Mouse (Mus musculus) embryonic stem cell, embryonic (primary cell): ENCODE measurements around the gene Ndufa9.

Experiments
- CTCF ChIA-PET, 4 experiments: fragments of 300-600 bp in 2 of 4; fragments of 350-600 bp in 2 of 4; sonication (Branson Sonifier 250); formaldehyde crosslinking; loops; one replicate each; lab custom pipeline; 2022; ENCODE audit warnings: inconsistent platforms in 2 of 4; lab: Charles Lee
- POLR2A ChIA-PET, 4 experiments: fragments of 300-600 bp in 2 of 4; fragments of 350-600 bp in 2 of 4; sonication (Branson Sonifier 250); formaldehyde crosslinking; loops; one replicate each; lab custom pipeline; 2022; ENCODE audit warnings: antibody characterized with exemption in 4 of 4, inconsistent platforms in 1 of 4; lab: Charles Lee

Gene Ndufa9

DNA sequence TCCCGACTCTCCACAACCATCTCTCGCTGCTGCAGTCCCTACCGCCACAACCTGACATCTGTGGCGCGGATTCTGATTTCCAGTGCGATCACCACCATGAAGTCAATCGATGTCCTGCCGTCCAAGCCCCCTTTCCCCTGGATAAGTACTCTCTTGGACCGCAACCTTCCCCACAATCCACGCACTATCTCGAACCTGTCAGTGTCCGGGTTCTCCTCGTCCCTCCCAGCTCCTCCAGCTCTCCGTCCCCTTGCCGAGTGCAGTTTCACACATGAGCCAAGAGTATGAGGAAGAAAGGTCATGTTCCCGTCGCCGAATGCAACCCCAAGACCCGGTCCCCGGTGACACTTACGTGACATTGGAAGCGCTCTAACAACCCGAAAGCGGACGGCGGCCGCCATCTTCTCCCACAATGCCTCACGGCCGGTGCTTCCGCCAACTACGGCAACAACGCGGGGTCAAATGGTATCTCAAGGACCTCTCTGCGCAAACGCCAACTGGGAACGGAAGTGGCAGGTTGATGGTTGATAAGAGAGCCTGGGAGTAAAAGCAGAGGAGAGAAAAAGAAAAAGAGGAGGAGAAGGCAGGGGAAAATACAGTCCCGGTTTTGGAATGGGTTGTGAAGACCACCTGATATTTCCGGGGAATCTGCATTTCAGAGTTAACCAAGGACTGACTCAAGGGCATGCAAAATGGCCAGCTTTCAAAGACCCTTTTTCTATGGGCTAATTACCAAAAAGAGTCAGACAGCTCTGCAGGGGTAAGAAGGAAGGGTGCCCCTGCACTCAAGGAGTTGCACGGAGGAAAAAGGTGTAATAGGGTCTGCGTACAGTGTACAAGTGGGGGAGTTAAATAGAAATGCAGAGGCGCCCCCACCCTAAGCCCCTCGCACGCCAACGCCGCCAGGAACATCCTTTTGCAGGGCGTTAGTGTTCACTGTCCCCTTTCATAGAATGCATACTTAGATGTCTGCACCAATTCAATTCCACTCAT lies at the start of gene Ndufa9:
Gene Ndufa9, minus strand, starts transcription at position 425 of the 993 bp plus-strand sequence.
- ChIA-PET POLR2A (interaction anchor here (0.8 to 1.5 kb wide), 10 partner anchors 10 to 73 kb away, joined by 3 to 5 read pairs (median 3); partner anchors contain the start of gene Dyrk4 (in 1 of the 4)), CTCF (no interaction called here)

DNA sequence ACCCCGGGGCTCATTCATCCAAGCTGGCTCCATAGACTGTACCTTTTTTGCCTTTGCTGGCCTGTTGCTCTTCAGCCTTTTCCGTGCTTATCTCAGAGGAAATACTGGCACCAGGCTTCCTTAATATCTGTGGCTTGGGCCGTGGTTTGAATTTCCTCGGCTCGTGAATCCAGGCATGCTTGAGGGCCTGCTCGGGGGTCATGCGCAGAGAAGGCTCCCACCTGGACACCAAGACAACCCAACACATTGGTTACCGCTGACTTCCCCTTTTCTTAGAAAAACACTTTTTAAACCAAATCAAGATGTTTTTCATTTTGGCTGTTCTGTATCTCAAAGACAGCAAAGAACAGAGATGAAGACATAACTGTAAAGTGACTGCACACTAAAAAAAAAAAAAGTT lies 28.2 kb upstream of the Ndufa9 start:
- POLR2A ChIA-PET = interaction anchor here in 1 of 4 experiments (0.7 to 1.1 kb wide), 2 partner anchors 13 to 266 kb away, joined by 3 read pairs; no protein-coding TSS in a partner anchor
- CTCF ChIA-PET = interaction anchor here in 2 of 4 experiments (0.6 to 1.2 kb wide), 3 partner anchors 85 to 586 kb away, joined by 3 to 7 read pairs (median 3); no protein-coding TSS in a partner anchor

DNA sequence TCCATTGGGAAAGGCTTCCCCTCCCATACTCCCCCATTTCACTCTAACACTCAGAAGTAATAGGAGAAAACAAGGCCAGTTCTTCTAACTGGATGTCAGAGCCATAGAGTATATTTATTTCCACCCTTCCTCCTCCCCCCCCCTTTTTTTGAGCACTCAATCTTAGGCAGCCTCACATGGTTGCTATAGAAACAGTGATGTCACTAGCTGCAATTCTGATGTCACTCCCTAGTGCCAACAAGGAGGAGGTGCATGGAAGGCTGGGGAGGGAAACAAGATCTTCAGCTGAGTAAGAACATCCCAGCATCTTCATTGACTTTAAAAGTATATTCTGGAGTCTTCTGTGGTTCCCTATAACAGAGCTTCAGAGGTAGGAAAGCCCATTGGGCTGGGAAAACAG lies 3.9 kb upstream of the Ndufa9 start, which contains the start of gene Akap3:
Gene Akap3, plus strand, starts transcription at position 218 of the 400 bp plus-strand sequence.
- POLR2A ChIA-PET = interaction anchor here in 3 of 4 experiments (0.6 to 0.9 kb wide), 5 partner anchors 45 to 1428 kb away, joined by 3 to 5 read pairs (median 3); no protein-coding TSS in a partner anchor
- CTCF ChIA-PET = interaction anchor here in 1 of 4 experiments (0.7 kb wide), 1 partner anchor 352 kb away, joined by 3 read pairs; no protein-coding TSS in a partner anchor

DNA sequence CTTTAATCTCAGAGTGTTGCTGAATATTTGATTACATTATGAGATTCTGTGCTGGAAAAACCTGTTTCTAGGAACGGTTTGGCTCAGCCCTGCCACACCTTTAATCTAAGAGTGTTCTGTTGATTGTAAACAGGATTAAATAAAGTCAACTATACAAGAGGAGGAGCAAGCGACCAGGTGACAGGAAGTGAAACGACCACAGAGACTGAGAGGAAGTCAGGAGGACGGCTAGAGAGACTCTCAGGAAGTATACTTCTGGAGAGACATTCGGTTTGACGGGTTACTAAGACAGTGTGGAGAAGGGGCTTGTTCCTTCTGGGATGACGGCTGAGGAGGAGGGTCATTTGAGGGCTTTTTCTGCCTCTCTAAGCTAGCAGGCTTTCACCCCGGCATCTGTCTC lies 12.3 kb downstream of the Ndufa9 start:
- CTCF ChIA-PET = no interaction called here
- POLR2A ChIA-PET = interaction anchor here in 2 of 4 experiments (1.1 to 1.4 kb wide), 4 partner anchors 11 to 23 kb away, joined by 3 to 4 read pairs (median 4); partner anchors contain the start of gene Ndufa9 (in 1 of the 2)

DNA sequence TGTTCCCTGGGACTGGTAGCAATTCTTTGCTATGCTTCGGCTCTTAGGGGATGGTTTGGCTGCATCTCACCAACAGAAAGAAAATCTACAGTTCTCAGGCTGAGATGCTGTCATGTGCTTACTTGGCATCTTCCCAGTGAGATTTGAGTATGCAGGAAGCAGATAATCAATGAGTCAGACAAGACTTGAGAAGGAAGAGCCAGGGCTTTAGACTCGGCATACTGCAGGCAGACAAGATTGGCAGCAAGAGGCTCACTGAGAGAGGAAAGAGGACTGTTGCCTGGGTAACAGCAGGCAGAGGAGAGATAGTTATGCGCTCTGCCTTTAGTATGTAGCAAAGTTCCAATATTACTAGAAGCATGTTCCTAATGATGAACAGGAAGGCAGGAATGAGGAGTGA lies 25.8 kb downstream of the Ndufa9 start:
- POLR2A ChIA-PET = interaction anchor here in 2 of 4 experiments (0.8 to 1.4 kb wide), 7 partner anchors 8 to 15 kb away, joined by 3 to 10 read pairs (median 3); no protein-coding TSS in a partner anchor
- CTCF ChIA-PET = no interaction called here

DNA sequence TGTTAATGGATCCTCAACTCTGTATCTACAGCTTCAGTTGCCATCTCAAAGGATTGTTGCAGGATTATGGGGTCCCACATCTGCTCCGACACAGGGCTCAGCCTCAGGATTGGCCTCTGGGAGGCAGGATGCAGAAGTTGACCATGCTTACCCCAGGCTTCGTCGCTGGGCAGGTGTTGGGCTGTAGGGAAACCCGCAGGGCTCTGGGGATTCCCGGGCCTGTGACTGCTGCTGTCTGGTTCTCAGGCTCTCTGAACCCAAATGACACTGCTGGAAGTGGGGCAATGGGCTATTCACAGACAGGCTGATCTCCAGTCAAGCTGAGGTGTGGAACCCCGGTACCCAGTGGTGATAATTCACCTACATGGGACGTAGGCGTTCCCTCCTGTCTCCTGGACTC lies 32.6 kb downstream of the Ndufa9 start:
- ChIA-PET POLR2A (interaction anchor here in 1 of 4 experiments (0.6 to 1.4 kb wide), 3 partner anchors 7 to 334 kb away, joined by 3 to 6 read pairs (median 3); partner anchors contain the start of gene Dyrk4), CTCF (interaction anchor here in 1 of 4 experiments (1.1 kb wide), 1 partner anchor 123 kb away, joined by 3 read pairs; the partner anchor contains the start of genes D6Wsu163e and Rad51ap1)

DNA sequence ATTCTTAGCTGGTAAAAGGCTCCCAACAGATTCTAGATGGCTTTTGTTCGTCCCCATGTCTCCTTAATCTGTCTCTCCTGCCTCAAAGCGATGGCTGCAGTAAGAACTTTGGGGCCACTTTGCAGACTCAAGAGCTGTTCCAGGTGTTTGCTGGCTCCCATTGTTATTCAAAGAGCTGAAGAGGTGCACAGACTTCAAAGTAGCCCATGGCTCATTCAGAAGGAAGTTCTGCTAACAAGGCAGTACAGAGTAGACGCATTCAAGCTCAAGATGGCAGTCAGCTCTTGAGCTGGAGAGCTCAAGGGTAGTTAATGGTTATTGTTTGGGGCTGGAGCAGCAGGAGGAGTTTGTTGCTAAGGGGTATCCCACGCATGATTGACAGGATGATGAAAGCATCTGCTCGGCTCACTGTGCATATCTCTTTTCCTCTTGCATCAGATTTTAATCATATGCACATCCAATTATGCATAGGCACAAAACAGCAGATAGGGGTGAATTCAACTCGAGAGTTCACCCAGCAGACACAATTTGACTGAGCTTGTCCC lies 33.7 kb downstream of the Ndufa9 start:
- CTCF ChIA-PET = interaction anchor here in 3 of 4 experiments (0.8 to 1.8 kb wide), 7 partner anchors 9 to 264 kb away, joined by 3 to 7 read pairs (median 3); partner anchors contain the start of genes D6Wsu163e (in 1 of the 3), Kcna6 (in 1 of the 3) and Rad51ap1 (in 1 of the 3)
- POLR2A ChIA-PET = interaction anchor here in 3 of 4 experiments (0.6 to 1.9 kb wide), 20 partner anchors 8 to 314 kb away, joined by 3 to 10 read pairs (median 4); partner anchors contain the start of genes Dyrk4 (in 3 of the 3), Rad51ap1 (in 2 of the 3), D6Wsu163e (in 1 of the 3) and Ndufa9 (in 1 of the 3)

DNA sequence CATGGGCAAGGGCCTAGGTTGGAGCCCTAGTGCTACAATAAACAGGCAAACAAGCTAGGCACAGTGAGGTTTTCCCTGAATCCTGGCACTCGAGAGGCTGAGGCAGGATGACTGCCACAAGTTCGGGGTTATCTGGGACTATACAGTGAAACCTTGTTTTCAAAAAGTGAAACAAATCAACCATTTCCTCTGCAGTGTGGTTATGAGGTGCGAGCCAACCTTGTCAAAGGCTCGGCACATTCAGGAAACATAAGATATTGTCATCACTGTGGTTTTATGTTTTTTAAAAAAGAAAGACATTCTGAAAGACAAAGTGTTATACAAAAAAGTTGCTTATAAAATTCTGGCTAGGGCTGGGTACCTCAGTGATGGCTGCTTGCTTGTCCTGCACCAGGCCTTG lies 37.5 kb downstream of the Ndufa9 start:
- CTCF ChIA-PET = interaction anchor here in 1 of 4 experiments (0.6 kb wide), 1 partner anchor 20 kb away, joined by 3 read pairs; no protein-coding TSS in a partner anchor
- POLR2A ChIA-PET = no interaction called here

DNA sequence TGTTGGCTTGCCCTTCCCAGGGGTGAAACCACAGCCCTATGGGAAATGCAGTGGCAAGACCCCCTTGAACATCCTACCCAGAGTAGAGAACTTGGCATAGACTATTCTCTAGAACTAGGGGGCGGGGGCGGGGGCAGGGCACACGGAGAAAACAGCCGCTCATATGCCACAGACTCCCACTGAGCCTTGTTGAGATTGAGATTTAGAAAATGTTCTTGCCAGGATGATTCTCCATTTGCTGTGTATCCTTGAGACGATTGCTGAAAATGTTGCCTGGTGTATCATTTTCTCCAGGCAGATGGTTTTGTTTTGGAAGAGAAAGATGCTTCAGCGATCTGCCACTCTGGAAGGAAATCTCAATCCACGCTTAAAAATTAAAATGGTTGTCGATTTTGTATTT lies 40.4 kb downstream of the Ndufa9 start:
- CTCF ChIA-PET = interaction anchor here in 3 of 4 experiments (0.8 to 3.5 kb wide), 6 partner anchors 16 to 322 kb away, joined by 3 to 16 read pairs (median 3); partner anchors contain the start of genes D6Wsu163e (in 1 of the 3) and Rad51ap1 (in 1 of the 3)
- POLR2A ChIA-PET = interaction anchor here in 3 of 4 experiments (0.6 to 1.9 kb wide), 4 partner anchors 15 to 165 kb away, joined by 3 to 7 read pairs (median 3); partner anchors contain the start of genes D6Wsu163e (in 1 of the 3) and Rad51ap1 (in 1 of the 3)

DNA sequence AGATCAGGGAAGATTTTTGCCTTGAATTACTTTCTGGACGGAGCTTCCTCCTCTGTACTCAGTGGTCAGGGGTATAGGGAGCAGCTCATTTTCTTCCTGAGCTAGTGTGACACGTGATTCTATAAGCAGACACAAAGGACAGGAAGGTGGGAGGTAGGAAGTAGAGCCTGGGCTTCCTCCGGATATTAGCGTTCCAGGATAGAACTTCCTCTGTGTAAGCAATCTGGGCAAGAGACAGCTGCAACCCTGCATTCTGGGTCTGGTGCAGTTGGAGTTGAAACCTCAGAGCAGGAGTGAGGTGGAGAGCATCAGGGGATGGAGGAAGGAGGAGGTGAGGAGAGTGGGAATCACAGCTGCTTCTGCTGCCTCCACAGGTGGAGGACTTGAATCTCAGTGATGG lies 40.8 kb downstream of the Ndufa9 start:
- ChIA-PET CTCF (interaction anchor here (0.5 to 3.5 kb wide), 9 partner anchors 16 to 322 kb away, joined by 3 to 16 read pairs (median 4); partner anchors contain the start of genes D6Wsu163e (in 2 of the 4), Rad51ap1 (in 2 of the 4) and Dyrk4 (in 1 of the 4)), POLR2A (interaction anchor here in 2 of 4 experiments (0.6 to 1.9 kb wide), 6 partner anchors 10 to 165 kb away, joined by 3 to 7 read pairs (median 3); partner anchors contain the start of genes Akap3 (in 1 of the 2), D6Wsu163e (in 1 of the 2) and Rad51ap1 (in 1 of the 2))

DNA sequence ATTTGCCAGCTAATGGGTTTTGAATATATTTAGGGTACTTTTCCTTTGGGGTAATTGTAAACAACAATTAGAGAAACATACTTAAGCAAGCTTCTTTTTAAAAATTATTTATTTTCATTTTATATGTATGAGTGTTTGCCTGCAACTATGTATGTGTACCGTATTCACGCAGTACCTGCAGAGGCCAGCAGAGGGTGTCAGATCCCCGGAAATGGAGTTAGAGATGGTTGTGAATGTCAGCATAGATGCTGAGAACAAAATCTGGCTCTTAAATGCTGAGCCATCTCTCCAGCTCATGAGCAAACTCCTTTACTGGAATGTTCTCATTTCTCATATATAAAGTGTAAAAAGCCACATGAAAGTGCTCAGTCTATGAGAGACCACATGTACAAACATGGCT lies 42.2 kb downstream of the Ndufa9 start:
- POLR2A ChIA-PET = interaction anchor here in 1 of 4 experiments (0.8 to 1.4 kb wide), 5 partner anchors 8 to 278 kb away, joined by 3 to 9 read pairs (median 3); partner anchors contain the start of genes D6Wsu163e and Rad51ap1
- CTCF ChIA-PET = interaction anchor here (0.6 to 3.5 kb wide), 9 partner anchors 9 to 299 kb away, joined by 3 to 16 read pairs (median 5); partner anchors contain the start of genes Rad51ap1 (in 3 of the 4), D6Wsu163e (in 2 of the 4) and Dyrk4 (in 1 of the 4)

DNA sequence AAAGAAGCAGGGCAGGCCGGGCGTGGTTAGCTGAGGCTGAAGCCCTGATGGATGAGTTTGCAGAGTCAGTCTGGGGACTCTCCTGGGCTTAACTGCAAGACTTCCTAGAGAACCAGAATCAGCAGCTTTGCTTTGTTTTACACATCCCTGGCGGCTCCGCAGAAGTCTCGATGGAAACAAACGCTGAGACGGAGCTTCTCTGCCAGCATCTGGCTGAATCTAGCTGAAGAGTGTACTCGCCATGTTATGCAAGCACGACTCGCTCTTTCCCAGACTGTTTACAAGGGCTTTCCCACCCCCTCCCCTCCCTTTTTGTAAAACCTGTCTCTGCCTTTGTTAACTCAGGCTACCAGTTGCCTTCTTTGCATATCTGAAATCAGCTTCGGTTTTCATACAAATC lies 46.0 kb downstream of the Ndufa9 start:
- CTCF ChIA-PET = interaction anchor here in 3 of 4 experiments (0.6 to 2.2 kb wide), 9 partner anchors 10 to 328 kb away, joined by 3 to 12 read pairs (median 4); partner anchors contain the start of genes Rad51ap1 (in 3 of the 3) and D6Wsu163e (in 2 of the 3)

DNA sequence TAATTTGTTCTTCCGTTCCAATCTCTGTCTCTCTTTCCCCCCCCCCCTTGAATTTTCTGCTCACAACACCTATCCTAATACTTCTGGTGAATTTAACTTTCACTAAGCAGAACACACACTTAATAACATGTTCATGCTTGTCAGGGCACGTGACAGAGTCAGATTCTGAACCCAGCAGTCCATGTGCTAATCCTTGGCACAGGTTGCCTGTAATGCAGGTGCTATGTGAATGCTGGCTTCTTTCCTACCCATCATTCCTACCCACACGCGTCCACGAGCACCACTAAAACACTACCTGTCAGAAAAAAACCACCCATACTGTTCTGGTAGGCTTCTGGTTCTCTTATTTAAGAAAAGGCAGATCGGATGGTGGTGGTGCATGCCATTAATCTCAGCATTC lies 54.2 kb downstream of the Ndufa9 start:
- ChIA-PET POLR2A (interaction anchor here in 1 of 4 experiments (1.5 to 2.5 kb wide), 2 partner anchors 16 to 20 kb away, joined by 6 to 7 read pairs; no protein-coding TSS in a partner anchor), CTCF (interaction anchor here in 2 of 4 experiments (0.5 to 0.8 kb wide), 2 partner anchors 89 to 291 kb away, joined by 3 read pairs; no protein-coding TSS in a partner anchor)

More for the DNA sequence above, 46.0 kb downstream of the Ndufa9 start:
- POLR2A ChIA-PET = interaction anchor here in 3 of 4 experiments (0.6 to 2.2 kb wide), 10 partner anchors 12 to 605 kb away, joined by 3 to 7 read pairs (median 4); partner anchors contain the start of gene Tigar (in 2 of the 3)

DNA sequence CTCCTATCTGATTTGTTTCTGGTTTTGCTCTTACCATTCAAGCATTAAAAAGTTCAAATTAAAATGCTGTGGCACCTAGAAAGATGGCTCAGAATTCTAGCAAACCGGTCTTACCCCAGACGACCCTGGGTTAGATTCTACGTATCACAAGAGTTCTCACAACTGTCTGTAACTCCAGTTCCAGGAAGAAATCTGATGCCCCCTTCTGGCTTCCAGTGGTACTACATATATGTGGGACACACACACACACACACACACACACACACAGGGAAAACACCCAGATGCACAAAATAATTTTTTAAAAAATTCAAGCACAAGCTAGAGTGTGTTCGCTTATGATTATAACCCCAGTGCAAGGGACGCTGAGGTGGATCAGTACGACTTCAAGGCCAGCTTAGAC lies 55.2 kb downstream of the Ndufa9 start:
- ChIA-PET CTCF (interaction anchor here in 2 of 4 experiments (0.7 to 2.5 kb wide), 3 partner anchors 9 to 10 kb away, joined by 3 to 12 read pairs (median 3); no protein-coding TSS in a partner anchor), POLR2A (interaction anchor here in 1 of 4 experiments (0.9 kb wide), 1 partner anchor 16 kb away, joined by 4 read pairs; no protein-coding TSS in a partner anchor)

DNA sequence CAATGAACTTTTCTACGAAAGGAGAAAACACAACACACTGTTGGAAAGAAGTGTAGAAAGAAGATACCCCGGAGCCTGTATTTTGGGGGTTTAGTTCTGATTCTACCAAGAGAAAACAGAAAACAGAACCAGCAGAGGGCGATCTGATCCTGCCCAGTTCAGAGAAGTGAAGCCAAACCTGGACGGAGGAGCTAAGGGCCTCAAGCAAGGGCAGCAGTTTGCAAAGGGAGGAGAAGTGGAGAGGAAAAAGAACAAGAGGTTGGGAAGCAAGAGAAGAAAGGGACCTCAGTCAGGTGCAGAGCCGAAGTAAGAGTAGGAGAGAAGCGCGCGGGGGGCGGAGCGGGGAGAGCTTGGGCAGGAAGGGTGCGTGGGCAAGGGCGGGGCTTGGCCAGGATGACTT lies 57.0 kb downstream of the Ndufa9 start:
- ChIA-PET CTCF (interaction anchor here (0.5 to 2.5 kb wide), 33 partner anchors 9 to 1635 kb away, joined by 3 to 12 read pairs (median 3); partner anchors contain the start of genes Dyrk4 (in 1 of the 4) and Tigar (in 1 of the 4)), POLR2A (no interaction called here)

DNA sequence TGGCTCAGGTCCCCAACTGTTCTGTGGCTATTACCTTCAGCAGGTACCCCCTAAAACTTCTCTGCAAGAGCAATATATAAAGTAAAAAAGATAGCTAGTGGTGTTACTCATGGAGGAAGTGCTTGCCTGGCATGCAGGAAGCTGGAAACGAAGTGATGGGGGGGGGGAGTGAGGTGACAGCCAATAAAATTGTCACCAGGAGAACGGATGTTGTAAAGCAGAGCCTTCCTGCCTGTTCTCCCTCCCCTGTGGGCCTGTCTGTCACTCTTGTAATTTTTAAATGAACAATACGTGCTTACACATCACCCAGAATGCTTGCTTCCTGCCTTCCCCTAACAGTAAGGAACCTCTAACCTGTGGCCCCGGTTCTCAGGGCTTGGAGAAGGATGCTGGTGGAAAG lies 57.4 kb downstream of the Ndufa9 start:
- CTCF ChIA-PET = interaction anchor here in 3 of 4 experiments (0.6 to 2.5 kb wide), 17 partner anchors 11 to 986 kb away, joined by 3 to 12 read pairs (median 3); partner anchors contain the start of genes Dyrk4 (in 1 of the 3) and Tigar (in 1 of the 3)
- POLR2A ChIA-PET = no interaction called here
